Mouse (Mus musculus): ENCODE results near the gene Ctc1. TPM values are rescaled to one million over a fixed set of nuclear protein-coding genes. Genes with fewer than 3 reads are reported as not detected.

Gene Ctc1
- polyA plus RNA-seq (2017; shearing (Covaris generic)): 22.0 TPM

DNA sequence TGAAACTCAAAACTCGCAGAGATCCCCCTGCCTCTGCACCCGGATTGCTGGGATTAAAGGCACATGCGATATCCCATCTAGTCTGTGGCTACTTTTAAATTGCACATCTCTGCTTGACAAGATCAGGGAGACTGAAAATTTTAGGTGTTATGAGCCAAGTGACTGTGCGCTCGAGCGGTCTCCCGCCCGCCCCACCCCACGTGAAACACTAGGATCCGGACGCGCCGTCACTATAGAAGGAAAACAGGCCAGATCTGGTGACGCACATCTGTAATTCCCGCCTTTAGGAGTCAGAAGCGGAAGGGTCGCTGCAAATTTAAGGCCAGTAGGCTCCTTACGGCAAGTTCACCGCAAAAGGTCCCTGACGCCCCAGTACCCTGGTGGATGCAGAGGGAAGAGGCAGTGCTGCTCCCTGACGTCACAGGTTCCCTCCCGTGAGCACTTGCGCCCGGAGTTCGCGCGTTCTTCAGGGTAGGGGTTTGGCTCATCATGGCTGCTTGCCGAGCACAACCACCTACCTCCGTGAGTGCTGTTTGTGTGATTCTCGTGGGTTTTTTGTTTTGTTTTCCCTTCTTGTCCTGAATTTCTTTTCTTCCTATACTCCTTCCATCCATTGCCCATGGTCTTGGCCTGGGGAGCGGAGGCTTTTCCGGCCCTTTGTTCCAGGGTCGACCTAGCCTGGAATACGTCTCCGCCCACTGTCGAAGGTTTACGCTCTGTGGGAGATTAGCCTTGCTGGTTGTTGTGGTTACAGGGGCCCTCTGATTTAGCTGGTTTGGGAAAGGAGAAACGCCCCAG is at the start of gene Ctc1:
Ctc1 (plus strand) TSS at position 268 of the 798 bp plus-strand sequence.

DNA sequence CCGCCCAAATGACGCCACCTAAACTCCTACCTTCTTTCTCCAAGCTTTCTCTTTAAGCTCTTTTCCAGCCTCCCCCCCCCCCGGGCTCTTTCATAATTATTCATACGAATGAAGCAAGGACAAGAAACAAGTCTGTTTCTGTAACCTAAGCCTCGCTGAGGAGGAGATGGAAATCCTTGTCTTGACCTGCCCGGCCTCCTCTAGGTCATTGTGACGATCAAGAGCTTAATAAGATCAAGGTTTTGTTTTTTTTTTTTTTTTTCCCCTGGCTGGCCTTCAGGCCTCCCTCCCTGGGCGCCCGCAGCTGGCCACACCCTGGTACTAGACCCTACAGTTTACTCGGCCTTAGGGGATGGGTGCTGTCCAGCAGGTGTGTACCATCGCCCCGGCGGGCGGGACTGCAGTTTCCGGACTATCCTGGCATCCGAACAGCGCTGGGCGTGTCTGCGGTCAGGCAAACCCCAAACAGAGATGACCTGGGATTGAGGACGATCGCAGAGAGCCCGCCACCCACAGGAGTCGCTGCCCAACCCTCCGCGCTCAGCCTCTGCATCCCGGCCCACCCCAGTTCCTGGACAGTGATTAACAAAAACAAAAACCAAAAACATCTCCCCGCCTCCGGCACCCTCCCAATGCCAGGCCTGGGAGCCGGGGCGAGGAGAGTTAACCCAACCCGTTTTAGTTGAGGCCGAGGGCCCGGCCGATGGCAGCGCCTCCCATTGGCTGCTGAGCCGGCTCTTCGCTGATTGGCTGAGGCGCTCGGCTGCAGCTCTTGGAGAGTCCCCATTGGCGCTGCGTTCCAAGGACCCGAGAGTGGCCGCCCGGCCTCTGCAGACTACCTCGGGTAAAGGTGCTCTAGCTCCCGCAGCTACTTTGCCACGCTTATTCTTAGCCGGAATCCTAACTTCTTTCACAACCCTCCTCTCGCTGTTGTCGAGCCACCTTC is 48.1 kb upstream of the Ctc1 start, which contains the start of gene Slc25a35:
Slc25a35 (plus strand) TSS at position 795 of the 946 bp plus-strand sequence.

DNA sequence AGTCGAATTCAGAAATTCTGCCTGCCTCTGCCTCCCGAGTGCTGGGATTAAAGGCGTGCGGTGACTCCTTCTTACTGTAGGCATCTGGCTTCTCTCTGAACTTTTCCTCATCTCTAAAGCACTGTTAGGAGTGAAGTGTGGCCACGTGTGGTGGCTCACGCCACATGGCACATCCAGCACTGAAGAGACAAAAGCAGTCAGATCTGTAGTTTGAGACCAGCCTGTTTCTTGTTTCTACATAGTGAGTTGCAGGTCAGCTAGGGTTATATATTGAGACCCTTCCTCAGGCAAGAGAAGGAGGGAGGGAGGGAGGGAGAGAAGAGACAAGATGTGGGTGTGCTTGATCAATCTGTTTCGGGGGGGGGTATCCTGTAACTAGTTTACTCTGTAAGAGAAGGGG is 40.6 kb upstream of the Ctc1 start, which contains the start of gene Rangrf:
Rangrf (minus strand) TSS at position 101 of the 400 bp plus-strand sequence.

DNA sequence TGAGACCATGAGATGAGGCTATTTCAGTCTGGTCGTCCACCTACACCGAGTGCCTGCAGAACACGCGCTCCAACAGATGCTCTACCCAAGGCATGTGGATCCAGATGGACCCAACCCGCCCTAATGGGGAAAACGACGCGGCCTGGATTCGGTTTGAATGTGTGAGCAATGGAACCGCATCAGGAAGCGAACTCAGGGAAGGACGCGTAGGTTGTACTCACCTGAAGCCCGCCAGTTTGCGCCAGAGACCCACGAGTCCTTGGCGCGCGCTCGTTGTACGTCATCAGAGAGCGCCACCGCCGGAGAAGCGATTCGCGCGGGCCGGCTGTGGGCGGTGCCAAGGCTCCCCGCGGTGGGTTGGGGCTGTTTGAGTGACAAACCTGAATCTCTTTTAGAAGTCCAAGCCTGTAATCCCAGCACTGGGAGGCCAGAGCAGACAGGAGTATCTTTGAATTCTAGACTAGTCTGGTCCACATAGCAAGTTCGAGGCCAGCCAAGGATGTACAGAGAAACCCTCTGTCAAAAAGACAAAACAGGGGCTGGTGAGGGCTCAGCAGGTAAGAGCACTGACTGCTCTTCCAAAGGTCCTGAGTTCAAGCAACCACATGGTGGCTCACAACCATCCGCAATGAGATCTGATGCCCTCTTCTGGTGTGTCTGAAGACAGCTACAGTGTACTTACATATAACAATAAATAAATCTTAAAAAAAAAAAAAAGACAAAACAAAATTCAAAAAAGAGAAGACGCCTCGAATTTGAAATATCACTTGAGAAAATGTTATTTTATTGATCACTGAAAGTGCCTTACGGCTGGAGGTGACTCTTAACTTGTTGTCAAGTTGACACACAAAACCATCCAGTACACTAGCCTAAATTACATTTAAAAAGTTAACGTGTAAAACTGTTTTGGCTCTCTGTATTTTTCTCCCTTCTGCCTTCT is 7.3 kb upstream of the Ctc1 start, which contains the start of gene Pfas:
Pfas (minus strand) TSS at position 279 of the 940 bp plus-strand sequence.

DNA sequence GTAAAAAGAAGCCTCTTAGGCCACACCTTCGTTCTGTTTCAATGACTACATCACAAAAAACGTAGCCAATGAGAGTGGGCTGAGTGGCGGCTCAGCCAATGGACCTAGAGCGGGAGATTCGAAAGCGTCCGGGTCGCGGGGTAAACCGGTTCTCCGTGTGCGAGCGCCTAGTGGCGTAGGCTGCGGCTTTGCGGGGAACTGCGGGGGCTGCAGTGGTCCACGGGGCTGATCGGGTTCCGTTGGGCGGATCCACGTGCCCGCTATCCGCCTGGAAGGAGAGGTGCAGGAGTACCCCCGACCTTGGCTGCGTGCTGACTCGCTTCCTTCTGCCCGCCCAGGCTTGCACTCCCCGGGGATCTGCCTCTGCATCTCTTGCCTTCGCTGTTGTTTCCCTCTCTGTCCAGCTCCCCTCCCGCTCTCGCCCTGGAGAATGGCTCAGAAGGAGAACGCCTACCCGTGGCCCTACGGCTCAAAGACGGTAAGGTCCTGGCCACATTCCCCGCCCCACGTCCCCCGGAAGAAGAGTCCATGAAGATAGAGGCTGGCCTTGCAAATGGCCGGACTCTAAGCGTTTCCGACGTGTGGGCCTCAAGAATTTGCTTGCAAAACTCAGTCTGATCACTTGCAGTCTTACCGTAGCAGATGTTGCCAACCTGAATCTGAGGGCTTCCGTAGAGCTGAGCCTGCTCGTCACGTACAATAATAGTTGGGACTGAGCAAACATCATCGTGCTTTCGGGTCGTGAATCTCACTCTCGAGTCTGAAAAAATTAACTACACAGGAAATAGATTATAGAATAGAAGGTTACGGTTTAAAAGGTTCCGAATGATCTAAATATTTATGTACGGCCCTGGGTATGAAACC is 30.1 kb downstream of the Ctc1 start, which contains the start of gene Aurkb:
Aurkb (plus strand) TSS at position 117 of the 864 bp plus-strand sequence.

DNA sequence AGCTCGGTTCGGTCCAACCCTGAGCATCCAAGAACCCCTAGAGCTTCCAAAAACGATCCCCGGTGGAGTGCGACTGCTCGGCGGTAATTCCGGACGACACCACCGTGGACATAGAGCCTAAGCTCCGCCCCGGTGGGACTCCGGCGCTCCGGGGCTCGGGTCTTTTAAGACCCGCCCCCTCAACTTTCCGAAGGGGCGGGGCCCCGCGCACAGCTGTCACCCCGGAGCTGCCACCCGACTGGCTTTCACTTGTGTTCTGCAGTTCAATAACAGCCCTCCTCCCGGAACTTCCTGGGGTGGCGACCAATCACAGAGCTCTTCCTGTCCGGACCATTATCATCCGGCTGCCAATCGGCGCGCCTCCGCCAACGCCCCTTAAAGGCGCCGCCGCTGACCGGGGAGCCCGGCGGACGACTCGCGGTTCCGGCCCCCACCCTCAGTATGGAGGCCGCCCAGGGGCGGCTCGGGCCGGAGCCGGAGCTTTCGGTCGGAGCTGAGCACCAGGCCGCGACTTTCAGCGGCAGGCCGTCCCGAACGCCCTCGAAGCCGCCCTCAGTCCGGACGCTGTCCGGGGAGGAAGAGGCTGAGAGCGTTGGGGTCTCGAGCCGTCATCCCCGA is 43.8 kb downstream of the Ctc1 start, which contains the start of gene Borcs6:
Borcs6 (plus strand) TSS at position 361 of the 618 bp plus-strand sequence.

DNA sequence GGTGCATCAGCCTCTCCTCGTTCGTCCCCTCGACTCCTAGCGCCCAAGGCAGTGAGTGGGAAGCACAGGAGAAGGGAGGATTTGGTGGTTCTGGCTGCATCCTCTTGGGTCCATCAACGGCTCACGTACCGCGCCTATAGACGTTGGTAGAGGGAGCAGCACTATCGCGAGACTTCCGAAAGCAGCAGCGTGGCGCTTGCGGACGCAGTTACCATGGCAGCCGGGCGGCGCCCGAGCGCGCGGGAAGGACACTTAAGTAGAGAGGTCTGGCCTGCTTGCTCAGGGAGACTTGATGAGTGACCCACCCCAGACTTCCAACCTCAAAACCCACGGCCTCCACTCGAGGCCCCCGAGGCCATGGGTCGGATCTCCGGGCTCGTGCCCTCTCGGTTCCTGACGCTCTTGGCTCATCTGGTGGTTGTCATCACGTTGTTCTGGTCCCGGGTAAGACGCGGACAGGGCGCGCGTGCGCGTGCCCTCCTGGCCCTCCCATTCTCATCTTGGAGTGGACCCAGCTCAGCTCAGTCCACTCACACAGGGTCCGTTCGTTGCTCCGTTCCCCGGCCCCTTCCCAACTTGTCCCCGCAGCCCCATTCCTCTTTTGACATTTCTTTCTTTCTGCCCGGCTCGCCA is 55.0 kb downstream of the Ctc1 start, which contains the start of gene Tmem107:
Tmem107 (plus strand) TSS at position 217 of the 633 bp plus-strand sequence.

Other genes with a start within 250 kb of the Ctc1 start
- gene Ndel1, start 144.1 kb upstream of the Ctc1 start, polyA plus RNA-seq (2017; shearing (Covaris generic)): 150 TPM
- not detected for gene Rnf222, start 127.4 kb upstream of the Ctc1 start, polyA plus RNA-seq (2017; shearing (Covaris generic))
- gene Rpl26, start 114.3 kb upstream of the Ctc1 start, polyA plus RNA-seq (2017; shearing (Covaris generic)): 1,162 TPM
- gene Odf4, start 88.8 kb upstream of the Ctc1 start, polyA plus RNA-seq (2017; shearing (Covaris generic)): 0.32 TPM
- gene Arhgef15, start 58.4 kb upstream of the Ctc1 start, polyA plus RNA-seq (2017; shearing (Covaris generic)): 0.19 TPM
- gene Slc25a35, start 47.8 kb upstream of the Ctc1 start, polyA plus RNA-seq (2017; shearing (Covaris generic)): 10.2 TPM
- 10.0 TPM for gene Rangrf, start 40.7 kb upstream of the Ctc1 start, polyA plus RNA-seq (2017; shearing (Covaris generic))
- gene Pfas, start 7.5 kb upstream of the Ctc1 start, polyA plus RNA-seq (2017; shearing (Covaris generic)): 2.6 TPM
- 0.25 TPM for gene Aurkb, start 29.7 kb downstream of the Ctc1 start, polyA plus RNA-seq (2017; shearing (Covaris generic))
- gene Borcs6, start 43.8 kb downstream of the Ctc1 start, polyA plus RNA-seq (2017; shearing (Covaris generic)): 3.8 TPM
- gene Tmem107, start 54.9 kb downstream of the Ctc1 start, polyA plus RNA-seq (2017; shearing (Covaris generic)): 4.3 TPM
- 265 TPM for gene Vamp2, start 72.6 kb downstream of the Ctc1 start, polyA plus RNA-seq (2017; shearing (Covaris generic))
- gene Per1, start 79.3 kb downstream of the Ctc1 start, polyA plus RNA-seq (2017; shearing (Covaris generic)): 80.9 TPM
- not detected for gene Hes7, start 104.5 kb downstream of the Ctc1 start, polyA plus RNA-seq (2017; shearing (Covaris generic))
- not detected for gene 9130213A22Rik, start 106.7 kb downstream of the Ctc1 start, polyA plus RNA-seq (2017; shearing (Covaris generic))
- 0.07 TPM for gene Aloxe3, start 110.0 kb downstream of the Ctc1 start, polyA plus RNA-seq (2017; shearing (Covaris generic))
- not detected for gene Alox12b, start 141.1 kb downstream of the Ctc1 start, polyA plus RNA-seq (2017; shearing (Covaris generic))
- 0.25 TPM for gene Alox8, start 181.9 kb downstream of the Ctc1 start, polyA plus RNA-seq (2017; shearing (Covaris generic))
- gene Gucy2e, start 221.1 kb downstream of the Ctc1 start, polyA plus RNA-seq (2017; shearing (Covaris generic)): 0.04 TPM